Mouse (Mus musculus) adrenal gland (tissue): ENCODE results near the gene Slc24a2.

Source experiments
- intact Hi-C: fragments of 180-260 bp; cut with DNase I; formaldehyde crosslinking; loops from one replicate; pipeline ENCODE4 v1.15.1; 2025

Slc24a2 gene

DNA sequence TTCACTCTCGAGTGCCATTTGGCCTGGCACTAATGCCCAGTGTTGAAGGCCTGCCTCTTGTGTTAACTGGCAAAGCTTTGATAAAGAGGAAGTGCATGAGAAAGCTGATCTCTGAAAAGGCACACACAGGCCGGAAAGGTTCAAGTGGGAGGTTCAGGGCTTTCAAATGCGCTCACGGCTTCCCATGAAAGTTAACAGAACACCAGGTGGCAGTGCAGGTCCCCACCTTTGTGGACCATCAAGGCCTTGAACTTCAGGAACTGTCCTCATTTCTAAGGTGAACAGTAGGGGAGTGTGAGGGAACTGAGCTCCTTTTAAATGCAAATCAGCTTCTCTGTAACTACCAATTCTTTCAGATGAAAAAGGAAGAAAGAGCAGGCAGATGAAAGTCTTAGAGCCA lies 110.5 kb downstream of the Slc24a2 start:
- intact Hi-C loops = no loop called here

DNA sequence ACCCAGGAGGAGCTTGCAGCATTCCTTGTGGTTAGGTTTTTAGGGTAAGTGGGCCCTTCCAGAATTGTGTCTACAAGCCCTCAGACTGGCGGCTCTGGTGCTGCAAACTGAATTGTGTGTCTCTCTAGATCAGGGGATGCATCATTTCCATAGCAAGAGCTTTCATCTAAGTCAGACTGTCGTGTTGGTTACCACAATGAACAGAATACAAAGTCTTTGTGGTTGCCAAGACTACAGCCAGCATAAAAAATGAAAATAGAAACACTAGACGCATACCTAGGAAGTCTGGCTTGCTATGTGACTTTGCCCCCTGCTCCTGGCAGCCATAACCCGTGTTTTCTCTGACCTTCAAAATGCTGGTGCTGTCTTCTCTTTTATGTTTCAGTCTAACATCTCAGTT lies 114.6 kb downstream of the Slc24a2 start:
- intact Hi-C loops = no loop called here

DNA sequence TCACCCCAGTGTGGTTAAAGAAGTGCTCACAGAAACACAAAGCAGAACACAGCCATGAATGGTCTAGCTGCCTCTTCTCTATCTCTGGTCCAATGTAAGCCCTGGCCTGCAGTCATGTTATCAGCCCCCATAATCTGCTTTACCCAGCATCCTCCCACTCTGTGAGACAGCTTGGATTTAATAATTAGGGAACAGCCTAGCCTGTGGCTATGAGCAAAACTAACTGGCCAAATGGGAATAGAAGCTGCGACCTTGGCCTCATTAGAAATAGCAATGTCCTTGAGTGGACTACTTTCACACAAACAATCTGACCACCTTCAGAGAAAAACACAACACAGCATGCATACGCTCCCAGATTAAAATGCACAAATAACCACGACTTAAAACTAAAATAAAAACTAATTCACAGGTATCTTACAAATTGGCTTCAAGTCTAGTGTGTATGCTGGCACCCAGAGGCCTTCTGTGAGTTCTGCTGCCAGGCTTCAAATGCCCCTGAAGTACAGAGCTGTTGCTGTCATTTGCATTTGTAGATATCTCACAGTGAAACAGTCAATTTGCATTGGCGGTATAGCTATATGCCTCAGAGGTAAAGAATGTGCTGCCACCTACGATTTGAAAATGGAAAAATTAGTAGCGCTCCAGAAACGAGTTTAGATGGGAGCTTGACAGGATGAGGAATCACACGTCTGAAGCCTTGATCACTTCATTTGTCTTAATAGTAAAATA lies 120.8 kb downstream of the Slc24a2 start:
- intact Hi-C loops = no loop called here

DNA sequence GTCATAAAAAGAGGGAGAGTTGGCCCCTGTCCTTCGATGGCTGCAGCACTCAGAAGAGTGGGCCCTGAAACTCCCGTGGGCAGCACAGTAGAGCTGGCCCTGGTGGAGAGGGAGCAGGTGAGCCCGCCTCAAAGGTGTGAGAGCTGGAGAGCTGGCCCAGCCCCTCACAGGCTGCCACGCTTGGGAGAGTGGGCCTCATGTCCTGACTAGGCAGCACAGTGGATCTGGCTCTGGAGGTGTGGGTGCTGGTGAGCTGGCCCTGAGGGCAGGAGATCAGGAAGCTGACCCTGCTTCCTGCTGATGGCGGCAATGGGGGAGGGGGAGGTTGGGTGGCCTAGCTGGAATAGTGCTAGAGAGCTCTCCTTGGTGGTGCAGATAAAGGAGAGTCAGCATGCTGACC lies 129.3 kb downstream of the Slc24a2 start:
- intact Hi-C loops = no loop called here

DNA sequence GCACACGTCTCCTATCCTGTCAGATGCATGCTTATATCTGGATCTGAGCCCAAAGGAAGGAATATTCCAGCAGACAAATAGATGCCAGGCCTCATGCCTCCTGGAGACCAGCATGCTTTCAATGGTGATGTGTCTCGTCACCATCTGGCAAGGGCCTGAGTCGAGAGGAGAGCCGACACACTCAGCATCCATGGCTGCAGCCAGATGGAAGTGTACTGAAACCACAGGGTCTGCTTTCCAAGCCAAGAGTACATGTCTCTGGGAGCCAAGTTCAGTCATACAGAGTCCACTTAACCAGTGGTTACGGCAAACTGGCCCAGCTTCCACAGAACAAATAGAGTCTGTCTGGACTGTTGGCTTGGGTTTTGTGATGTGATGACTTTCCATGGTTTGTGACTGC lies 134.1 kb downstream of the Slc24a2 start:
- intact Hi-C loops = no loop called here

DNA sequence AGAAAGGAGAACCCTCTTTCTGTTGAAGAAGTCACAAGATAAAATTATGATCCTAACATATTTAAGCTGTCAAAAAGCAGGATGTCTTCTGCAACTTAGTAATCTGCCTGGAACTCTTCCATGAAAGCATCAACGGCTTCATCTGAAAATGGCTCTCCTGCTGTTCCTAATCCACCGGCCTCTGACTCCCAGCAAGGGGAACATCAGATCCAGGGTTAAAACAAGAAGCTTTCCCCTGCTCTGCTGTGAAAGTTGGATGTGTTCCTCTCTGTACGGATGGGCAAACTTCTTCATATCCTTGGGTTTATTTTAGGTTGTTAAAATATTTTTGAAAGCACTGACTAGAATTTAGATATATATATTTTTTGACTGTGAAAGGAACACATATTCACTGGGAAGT lies 136.7 kb downstream of the Slc24a2 start:
- intact Hi-C loops = no loop called here

DNA sequence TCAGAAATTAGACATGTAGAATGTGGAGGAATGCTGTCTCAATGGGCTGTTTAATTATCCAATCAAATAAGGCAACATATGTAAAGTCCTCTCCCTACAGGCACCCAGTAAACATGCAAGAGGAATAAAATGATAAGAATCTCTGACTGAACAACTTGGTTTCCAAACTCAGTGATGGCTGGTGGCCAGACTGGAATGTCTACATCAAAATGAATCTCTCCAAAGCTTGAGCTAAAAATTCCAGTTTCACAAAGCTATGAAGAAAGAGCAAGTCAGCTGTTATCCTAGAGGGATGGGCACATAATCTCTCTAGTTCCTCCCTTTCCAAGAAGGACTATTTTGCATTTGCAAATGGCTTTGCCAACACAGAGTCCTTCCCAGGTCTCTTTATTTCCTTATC lies 139.4 kb downstream of the Slc24a2 start:
- intact Hi-C loops = no loop called here

DNA sequence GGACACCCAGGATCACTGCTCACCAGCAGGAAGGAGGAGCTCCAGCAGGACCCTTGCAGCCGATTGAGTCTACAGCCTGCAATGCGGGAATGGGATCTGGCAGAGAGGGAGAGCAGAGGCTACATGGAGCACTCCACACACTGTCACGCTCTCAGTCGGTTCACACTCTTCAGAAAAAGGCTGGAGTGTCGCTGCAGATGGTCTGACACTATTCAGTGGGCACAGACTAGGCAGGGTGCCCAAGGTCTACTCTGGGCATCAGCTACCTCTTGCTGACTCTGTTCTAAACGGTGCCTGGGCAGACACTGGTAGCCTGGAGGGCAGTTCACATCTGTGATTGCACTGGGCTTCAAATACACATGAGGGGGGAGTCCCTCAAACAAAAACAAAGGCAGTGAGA lies 141.6 kb downstream of the Slc24a2 start:
- intact Hi-C loops = no loop called here

DNA sequence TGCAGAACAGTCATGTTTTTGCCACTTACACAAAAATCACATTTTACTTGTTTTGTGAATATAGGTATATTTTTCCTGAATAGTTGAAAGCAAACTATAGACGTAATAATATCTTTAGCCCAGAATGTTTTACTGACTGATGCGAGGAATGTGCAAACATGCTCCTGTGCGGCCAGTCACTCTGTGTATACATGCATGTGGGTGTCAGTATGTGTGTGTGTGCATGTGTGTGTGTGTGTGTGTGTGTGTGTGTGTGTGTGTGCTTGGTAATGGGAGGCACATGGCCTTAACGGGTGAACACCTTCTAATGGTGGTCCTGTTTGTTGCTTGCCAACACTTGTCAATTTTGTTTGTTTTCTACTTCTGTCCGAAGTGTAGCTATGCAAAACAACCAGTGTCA lies 142.7 kb downstream of the Slc24a2 start:
- intact Hi-C loops = no loop called here

DNA sequence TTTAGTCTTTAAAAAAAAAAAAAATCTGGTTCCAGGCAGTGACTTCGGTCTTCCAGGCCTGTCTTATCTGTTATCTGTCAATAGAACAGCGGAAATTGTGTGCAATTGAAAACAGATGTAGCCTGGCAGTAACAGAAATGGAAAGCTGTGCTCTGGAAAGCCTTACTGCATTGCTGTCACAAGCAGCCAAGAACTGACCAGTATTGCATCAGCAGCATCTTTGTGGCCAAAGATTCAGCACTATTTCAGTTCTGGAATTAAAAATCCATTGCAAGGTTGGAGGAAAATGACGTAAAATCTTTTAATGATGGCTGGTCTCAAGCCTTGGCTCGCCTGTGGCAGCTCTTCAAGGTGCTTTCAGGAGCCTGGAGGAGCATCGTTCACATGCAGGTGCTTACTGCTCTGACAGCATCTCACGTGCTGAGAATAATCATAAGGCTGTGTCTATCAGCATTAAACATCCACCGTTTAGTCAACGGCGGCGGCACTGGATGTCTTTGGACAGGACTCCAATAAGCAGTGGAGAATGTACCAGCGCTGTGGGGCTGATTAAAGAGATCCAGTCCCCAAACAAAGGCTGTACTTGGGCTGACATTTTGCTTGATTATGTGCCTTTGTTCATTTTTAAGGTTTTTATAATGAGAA lies 143.2 kb downstream of the Slc24a2 start:
- intact Hi-C loops = no loop called here

DNA sequence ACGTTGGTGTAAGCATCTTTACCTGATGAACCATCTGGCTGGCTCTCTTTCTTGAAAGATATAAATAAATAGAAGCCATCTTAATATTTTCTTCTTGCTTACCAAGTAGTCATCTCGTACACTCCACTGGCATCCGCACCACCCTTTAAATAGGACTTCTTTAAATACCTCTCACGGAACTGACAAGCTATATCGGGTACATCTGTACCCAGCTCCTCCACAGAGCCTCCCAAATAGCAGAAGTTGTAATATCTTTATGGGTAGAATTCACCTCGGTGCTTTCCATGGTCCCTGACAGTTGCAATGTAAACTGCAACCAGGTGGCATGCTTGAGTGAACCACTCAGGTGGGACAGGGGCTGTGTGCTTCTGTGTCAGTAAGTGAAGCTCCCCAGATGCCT lies 149.0 kb downstream of the Slc24a2 start:
- intact Hi-C loops = no loop called here

DNA sequence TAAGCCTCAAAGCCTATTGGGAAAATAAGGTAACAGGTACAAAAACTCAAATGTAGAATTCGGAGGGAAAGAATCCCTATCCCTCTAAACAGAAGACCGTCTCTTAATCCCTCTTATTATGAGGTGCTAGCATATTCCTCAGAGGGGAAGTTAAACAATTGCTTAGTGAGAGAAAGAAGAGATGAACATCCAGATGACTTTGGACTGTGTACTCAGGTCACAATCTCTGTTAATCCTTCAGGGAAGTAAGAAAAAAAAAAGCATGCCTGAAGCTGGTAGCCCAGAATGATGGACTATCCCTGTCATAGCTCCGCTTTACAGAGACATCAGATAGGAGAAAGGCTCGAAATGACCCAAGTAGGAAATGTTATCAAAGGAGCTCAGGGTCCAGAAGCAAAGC lies 151.0 kb downstream of the Slc24a2 start:
- intact Hi-C loops = no loop called here

DNA sequence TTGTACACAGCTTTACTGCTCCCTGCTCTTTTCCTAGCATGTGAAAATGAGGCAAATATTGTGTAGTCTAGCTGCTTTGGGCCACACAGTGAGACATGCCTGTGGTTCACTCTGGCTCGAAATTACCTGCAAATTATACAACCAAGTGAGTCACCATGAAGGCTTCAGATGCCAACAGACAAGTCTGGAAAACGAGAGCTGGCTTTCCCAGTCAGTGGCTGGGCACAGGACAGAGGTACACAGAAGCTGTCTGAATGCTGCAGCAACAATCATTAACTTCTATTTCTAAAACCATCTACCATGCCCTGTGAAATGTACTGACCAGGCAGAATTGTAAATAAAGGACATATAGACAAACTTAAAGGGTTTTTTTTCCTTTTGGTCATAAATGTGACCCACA lies 151.6 kb downstream of the Slc24a2 start:
- intact Hi-C loops = no loop called here

DNA sequence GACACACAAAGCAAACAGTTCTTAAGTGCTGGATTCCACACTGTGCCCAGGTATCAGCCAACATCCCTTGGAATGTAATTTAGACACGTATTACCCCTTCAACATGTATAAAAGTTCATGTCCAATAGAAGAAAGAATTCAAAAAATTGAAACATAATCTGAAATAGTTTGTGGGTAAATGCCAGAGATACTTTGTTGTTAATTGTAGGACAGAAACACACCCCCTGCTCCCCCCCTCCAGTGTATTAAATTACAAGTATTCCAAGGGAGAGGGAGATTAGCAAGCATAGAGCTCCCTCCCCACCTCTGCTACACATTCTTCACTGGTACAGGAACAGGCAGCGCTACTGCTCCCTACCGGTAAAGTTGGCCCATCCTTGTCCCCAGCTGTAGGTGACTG lies 154.5 kb downstream of the Slc24a2 start:
- intact Hi-C loops = no loop called here

DNA sequence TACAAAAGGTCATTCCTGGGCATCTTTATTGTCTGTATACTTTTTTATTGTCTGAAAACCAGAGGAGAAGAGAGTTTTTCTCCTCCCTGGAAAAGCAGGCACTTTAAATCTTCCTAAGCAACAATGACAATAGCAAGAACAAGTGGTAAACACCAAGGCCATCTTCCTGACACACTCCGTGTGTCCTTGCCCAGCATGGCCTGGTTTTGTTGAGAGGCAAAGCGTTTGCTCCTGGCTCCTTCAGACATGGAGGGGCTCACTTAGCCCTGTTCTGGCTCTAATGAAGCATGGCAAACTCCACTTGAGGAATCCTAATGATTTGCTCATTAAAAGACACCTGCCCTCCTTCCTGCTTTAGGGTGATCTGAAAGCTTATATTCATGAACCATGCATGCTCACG lies 162.2 kb downstream of the Slc24a2 start:
- intact Hi-C loops = no loop called here

DNA sequence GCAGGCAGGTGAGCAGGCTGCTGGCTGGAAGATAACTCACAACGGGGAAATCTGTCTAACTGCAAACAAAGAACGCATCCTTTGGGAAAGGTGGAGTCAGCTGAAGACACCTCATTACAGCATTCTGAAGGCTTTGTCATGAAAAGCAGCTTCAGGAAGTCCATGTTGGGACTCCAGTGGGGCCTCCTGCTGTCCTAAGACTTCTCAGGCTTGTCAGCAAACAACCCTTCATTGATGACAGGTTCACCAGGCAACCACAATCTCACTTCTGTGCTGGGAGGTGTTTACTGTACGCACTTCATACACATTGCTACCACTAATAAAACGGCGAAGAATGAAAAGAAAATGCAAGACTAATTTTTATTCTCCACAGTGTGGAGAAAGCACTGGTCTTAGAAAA lies 165.1 kb downstream of the Slc24a2 start:
- intact Hi-C loops = no loop called here

DNA sequence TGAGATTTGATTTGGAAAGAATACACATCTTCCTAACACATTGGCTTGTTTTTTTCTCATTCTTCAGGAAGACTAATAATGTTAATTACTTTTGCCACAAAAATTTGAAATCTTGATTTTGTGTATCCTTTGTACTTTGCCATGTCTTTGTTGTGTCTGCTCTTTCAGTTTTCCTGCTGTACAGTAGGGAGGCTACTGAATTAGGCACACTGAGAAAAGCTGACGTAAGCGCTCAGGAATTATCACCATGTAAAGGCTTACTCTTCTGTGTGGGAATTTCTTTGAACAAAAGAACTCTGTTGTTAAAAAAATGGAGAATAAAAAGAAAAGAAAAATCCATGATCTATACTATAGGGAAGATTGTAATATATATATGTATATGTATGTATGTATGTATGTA lies 165.7 kb downstream of the Slc24a2 start:
- intact Hi-C loops = no loop called here

DNA sequence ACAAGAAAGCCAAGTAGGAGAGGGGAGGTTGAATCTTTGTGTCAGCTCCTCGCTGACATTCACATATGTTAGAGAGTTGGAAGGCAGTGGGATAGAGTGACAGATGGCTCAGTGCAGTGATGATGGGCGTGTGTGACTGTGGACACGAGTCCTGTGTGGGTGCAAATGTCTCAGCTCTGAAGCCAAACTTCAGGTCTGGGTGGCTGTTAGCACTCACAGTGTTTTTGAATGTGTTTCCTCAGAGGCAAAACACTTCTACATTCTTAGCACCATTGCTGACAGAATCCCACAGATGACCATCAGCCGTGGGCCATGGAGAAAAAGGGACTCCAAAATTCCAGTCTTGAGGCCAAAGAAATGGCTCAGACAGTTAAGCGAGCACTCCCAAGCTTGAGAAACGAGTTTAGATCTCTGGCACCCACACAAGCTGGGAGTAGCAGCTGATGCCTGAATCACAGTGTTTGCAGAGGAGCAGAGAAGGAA lies 167.5 kb downstream of the Slc24a2 start:
- intact Hi-C loops = no loop called here

DNA sequence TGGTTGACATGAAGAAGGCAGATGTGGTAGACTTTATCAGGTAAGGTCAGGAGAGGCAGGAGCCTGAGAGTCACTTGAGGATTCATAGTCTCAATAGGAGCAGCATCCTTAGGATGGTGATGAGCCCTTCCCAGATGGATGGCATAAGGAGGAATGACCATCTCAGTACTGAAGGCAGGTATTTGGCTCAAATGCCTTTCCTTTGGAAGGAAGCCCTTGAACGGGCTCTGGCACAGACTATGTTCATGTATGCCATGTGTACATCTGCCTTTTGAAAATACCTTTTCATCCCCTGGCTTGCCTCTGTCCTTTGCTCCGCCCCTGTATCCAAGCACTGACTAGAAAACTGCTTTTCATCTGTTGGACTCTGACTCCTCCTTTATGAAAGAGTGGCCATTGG lies 168.6 kb downstream of the Slc24a2 start:
- intact Hi-C loops = no loop called here

DNA sequence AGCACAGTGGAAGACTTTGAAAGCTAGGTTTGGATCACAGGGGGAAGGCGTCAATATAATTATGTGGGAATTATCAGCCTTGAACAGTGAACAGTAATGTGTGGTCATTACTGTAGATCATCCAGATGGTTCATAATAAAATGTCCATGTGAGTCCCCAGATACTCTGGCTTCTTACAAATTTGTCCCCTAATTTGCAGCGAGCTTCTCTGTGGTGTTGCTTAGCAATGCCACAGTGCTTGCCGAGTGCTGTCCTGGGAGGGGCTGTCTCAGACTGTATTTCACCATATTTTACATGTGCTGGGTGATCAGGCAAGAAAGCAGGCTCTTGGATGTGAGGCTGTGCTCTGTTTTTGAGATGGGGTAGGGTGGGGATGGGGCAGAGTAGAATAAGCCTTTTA lies 172.7 kb downstream of the Slc24a2 start:
- intact Hi-C loops = no loop called here

DNA sequence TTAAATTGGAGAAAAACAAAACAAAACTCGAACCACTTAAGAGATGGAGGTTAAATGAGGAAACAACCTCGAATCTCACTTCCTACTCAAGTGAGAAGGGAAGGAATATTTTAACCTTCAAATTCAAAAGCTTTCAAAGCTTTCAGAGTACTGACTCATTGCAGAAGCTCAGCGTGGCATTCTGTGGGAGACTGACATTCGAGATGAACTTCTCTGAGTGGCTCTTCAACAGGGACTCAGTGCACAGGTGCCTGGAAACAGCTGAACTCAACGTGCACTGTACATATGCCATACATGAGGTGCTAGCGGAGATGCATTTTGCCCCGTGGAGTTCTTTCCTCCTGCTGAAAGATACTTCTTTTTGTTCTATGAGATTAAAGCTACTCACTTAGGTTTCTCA lies 174.5 kb downstream of the Slc24a2 start:
- intact Hi-C loops = no loop called here

DNA sequence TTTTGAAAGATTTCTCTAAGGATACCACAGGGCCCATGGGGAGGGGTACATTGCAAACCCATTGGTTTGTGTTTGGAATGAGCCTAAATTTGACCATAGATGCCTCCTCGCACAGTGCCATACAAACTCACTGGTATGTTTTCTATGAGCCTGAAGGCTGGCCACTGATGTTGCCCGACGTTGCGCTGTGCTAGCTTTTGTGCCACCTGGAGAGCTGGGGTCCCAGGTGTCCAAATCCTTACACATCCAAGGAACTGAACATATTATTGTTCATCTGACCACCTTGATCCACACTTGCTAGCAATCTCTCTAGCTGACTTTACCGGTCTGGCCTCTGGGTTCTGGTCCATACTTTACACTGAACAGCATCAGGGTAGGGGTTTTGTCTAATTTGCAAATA lies 177.4 kb downstream of the Slc24a2 start:
- intact Hi-C loops = no loop called here

DNA sequence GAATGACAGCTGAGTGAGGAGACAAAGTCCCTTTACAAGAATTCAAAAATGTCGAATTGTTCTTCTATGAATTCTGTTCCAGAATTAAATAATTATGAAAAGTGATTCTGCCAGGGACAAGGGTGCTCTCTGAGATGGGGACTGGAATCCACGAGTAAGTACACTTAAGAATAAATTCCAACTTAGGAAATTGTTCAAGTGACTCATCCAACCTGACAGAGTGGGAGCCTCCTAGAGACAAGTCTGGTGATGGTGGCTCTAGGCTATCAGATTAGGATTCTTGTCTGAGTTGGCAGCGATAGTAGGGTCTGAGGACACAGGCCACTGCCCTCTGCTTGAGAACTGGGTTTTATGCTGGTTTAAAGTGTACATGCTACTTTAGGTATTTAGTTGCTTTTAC lies 181.2 kb downstream of the Slc24a2 start:
- intact Hi-C loops = loop anchor here (10.0 kb wide), 1 partner anchor 306 kb away; no protein-coding TSS in a partner anchor
